In the genomic region with DNA sequence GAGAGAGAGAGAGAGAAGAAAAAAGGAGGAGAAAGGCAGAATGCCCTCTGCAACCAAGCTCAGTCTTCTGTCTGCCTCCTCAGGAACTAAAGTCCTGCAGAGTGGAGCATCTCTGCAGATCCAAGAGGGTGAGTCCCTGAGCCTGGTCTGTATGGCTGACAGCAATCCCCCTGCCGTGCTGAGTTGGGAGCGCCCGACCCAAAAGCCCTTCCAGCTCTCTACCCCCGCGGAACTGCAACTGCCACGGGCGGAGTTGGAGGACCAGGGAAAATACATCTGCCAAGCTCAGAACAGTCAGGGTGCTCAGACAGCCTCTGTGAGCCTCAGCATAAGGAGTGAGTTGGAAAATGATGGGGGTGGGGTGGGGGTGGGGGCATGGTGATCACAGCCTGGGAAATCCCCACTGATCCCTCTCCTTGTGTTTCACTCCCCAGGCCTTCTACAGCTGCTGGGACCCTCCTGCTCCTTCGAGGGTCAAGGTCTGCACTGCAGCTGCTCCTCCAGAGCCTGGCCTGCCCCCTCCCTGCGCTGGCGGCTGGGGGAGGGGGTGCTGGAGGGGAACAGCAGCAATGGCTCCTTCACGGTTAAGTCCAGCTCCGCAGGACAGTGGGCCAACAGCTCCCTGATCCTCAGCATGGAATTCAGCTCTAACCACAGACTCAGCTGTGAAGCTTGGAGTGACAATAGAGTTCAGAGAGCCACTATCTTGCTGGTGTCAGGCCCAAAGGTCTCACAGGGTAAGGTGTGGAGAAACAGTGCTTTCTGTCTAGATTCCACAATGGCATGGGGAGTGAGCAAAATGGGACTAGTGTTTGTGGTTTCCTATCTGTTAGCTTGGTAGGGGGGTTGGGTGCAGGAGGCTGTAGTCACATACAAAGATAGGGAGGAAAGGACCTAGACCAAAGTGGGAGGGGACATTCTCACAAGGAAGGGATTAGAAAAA, we compare ENCODE assay signal across 9 mouse cellular contexts. TPM values are rescaled to one million over a fixed set of nuclear protein-coding genes. Genes with fewer than 3 reads are reported as not detected.
DNase-seq lines count a peak whose midpoint lies in the region; ATAC-seq lines count a peak whose summit lies in the region.
"Had no signal": no experiment of that assay in that cellular context is flagged by ENCODE, and none has a peak within 500 bp of the region (broad histone marks: within the 10 kb centered on the region; RNA-seq: fewer than 3 reads in every experiment).

No protein-coding gene starts in this region.

- peak; percentile 47; the same call in 1 of the 2 replicates for ATAC-seq in embryonic facial prominence, embryonic 12.5 days (ENCODE audit: insufficient number of reproducible peaks, insufficient read depth, low FRiP score, low TSS enrichment)
- no peak; the same call in 1 of the 2 replicates for ATAC-seq in liver, embryonic 13.5 days (ENCODE audit: low read depth)
- ATAC-seq: activated CD4-positive, CD25-positive, alpha-beta regulatory T cell, adult 4 months had no signal

- WGBS in embryonic facial prominence, embryonic 12.5 days: 7% methylated on average over 12 of the region's 12 CpGs
- 11% methylated on average over 12 of the region's 12 CpGs for WGBS in liver, embryonic 13.5 days (ENCODE audit: insufficient replicate concordance)

- H3K9me3 ChIP-seq in embryonic facial prominence, embryonic 12.5 days: no peaks in the 10 kb centered on the region
- no peaks in the 10 kb centered on the region for H3K9me3 ChIP-seq in liver, embryonic 13.5 days (replicated peaks)

- H3K4me3 ChIP-seq in embryonic facial prominence, embryonic 12.5 days: no peak overlapping the region
- no peak overlapping the region for H3K4me3 ChIP-seq in liver, embryonic 13.5 days (replicated peaks)

- no peak overlapping the region for H3K27ac ChIP-seq in embryonic facial prominence, embryonic 12.5 days
- H3K27ac ChIP-seq in liver, embryonic 13.5 days: no peak overlapping the region

- no peaks in the 10 kb centered on the region; the same call in 1 of the 2 replicates for H3K4me1 ChIP-seq in embryonic facial prominence, embryonic 12.5 days
- peaks cover 45% of the 10 kb centered on the region for H3K4me1 ChIP-seq in liver, embryonic 13.5 days (replicated peaks)

- peak; percentile 15 for DNase-seq in layer of hippocampus, adult 11-12 months (ENCODE audit: low spot score)
- DNase-seq in layer of hippocampus, adult 9-10 months (ENCODE audit: low spot score): no peak
- peak; percentile 44 for DNase-seq in ZHBTc4 (ENCODE audit: low read depth, low spot score)
- no peak for DNase-seq in liver, embryonic 13.5 days
- no peak for DNase-seq in cerebellum, adult 9-10 months
- no peak for DNase-seq in urinary bladder, adult 18-20 months (ENCODE audit: low spot score in 2 of 2)
- no peak for DNase-seq in urinary bladder, postnatal 36 days (ENCODE audit: low spot score in 2 of 2)

- peak overlapping the region; percentile 16 for H3K4me2 ChIP-seq in embryonic facial prominence, embryonic 12.5 days (replicated peaks)
- peak overlapping the region; percentile 17; the same call in 1 of the 2 replicates for H3K4me2 ChIP-seq in liver, embryonic 13.5 days

- no peaks in the 10 kb centered on the region for H3K27me3 ChIP-seq in embryonic facial prominence, embryonic 12.5 days
- no peaks in the 10 kb centered on the region for H3K27me3 ChIP-seq in liver, embryonic 13.5 days

- no peak overlapping the region for H3K9ac ChIP-seq in embryonic facial prominence, embryonic 12.5 days
- no peak overlapping the region for H3K9ac ChIP-seq in liver, embryonic 13.5 days

- H3K36me3 ChIP-seq in embryonic facial prominence, embryonic 12.5 days: no peaks in the 10 kb centered on the region
- no peaks in the 10 kb centered on the region for H3K36me3 ChIP-seq in liver, embryonic 13.5 days

RNA-seq across cellular contexts. Expression of gene Siglecf, which starts 4.0 kb away (rescaled TPM):
- polyA plus RNA-seq in embryonic facial prominence, embryonic 12.5 days (2016; fragmentation: Nextera tagmentation; extraction: Ambion mirVana): 0.10 and 0.37 TPM in 2 replicates
- polyA plus RNA-seq in liver, embryonic 13.5 days (2015; fragmentation: Nextera tagmentation; extraction: Ambion mirVana): 2.0 and 2.2 TPM in 2 replicates
- polyA plus RNA-seq: activated CD4-positive, CD25-positive, alpha-beta regulatory T cell, adult 4 months had no signal

RNA-seq across cellular contexts. Expression of gene Zfp715, which starts 42.1 kb away (rescaled TPM):
- 15.5 and 16.1 TPM in 2 replicates for polyA plus RNA-seq in embryonic facial prominence, embryonic 12.5 days (2016; fragmentation: Nextera tagmentation; extraction: Ambion mirVana)
- polyA plus RNA-seq in liver, embryonic 13.5 days (2015; fragmentation: Nextera tagmentation; extraction: Ambion mirVana): 4.1 and 5.8 TPM in 2 replicates

RNA-seq across cellular contexts. Expression of gene Siglecg, which starts 52.8 kb away (rescaled TPM):
- 0.04 and 0.09 TPM in 2 replicates for polyA plus RNA-seq in embryonic facial prominence, embryonic 12.5 days (2016; fragmentation: Nextera tagmentation; extraction: Ambion mirVana)
- polyA plus RNA-seq in liver, embryonic 13.5 days (2015; fragmentation: Nextera tagmentation; extraction: Ambion mirVana): 0.28 and 0.32 TPM in 2 replicates

Comparison
In these comparisons a context has a peak if more than half of its experiments do, and no peak if none do; other contexts are left out.
1. DNase-seq: peak in layer of hippocampus, adult 11-12 months (single experiment) and ZHBTc4 (single experiment); none in layer of hippocampus, adult 9-10 months (single experiment), liver, embryonic 13.5 days (single experiment), cerebellum, adult 9-10 months (single experiment), urinary bladder, adult 18-20 months (0 of 2) and urinary bladder, postnatal 36 days (0 of 2).